Mouse (Mus musculus) lung, embryonic 15.5 days (tissue): Measurements from ENCODE around the gene Prr13. TPM values are rescaled to one million over a fixed set of nuclear protein-coding genes. Genes with fewer than 3 reads are reported as not detected.

ENCODE experiments used
- ATAC-seq: fragments of 200-750 bp; cut with Nextera tagmentation; 2 replicates; pipeline ENCODE4 v1.8.0; 2017; ENCODE audit warnings: moderate number of reproducible peaks, borderline replicate concordance; ENCODE audit not compliant: low FRiP score, low TSS enrichment; ENCODE audit errors: extremely low read depth
- H3K27ac ChIP-seq: fragments of 300-500 bp; sonication (generic); 2 replicates; pipeline ENCODE4 v1.5.1; 2015; ENCODE audit warnings: moderate library complexity, mild to moderate bottlenecking, inconsistent platforms
- H3K27me3 ChIP-seq: fragments of 300-500 bp; sonication (generic); 2 replicates; pipeline ENCODE4 v1.6.1; 2015; ENCODE audit warnings: inconsistent platforms
- H3K36me3 ChIP-seq: fragments of 300-500 bp; sonication (generic); 2 replicates; pipeline ENCODE4 v1.6.1; 2015; ENCODE audit warnings: inconsistent platforms
- H3K4me1 ChIP-seq: fragments of 300-500 bp; sonication (generic); 2 replicates; pipeline ENCODE4 v1.6.1; 2015; ENCODE audit warnings: inconsistent platforms
- H3K4me2 ChIP-seq: fragments of 300-500 bp; sonication (generic); 2 replicates; pipeline ENCODE4 v1.6.1; 2015; ENCODE audit warnings: inconsistent platforms, mild to moderate bottlenecking, moderate library complexity
- H3K4me3 ChIP-seq: fragments of 300-500 bp; sonication (generic); 2 replicates; pipeline ENCODE4 v1.5.1; 2015; ENCODE audit warnings: mild to moderate bottlenecking, inconsistent platforms
- H3K9ac ChIP-seq: fragments of 300-500 bp; sonication (generic); 2 replicates; pipeline ENCODE4 v1.6.1; 2015; ENCODE audit warnings: inconsistent platforms
- H3K9me3 ChIP-seq: fragments of 300-500 bp; sonication (generic); 2 replicates; pipeline ENCODE4 v1.6.1; 2016; ENCODE audit warnings: inconsistent platforms
- WGBS: fragments of 180-500 bp; shearing (Covaris S2); methylation state at CpG from one replicate; pipeline ENCODE4 v1.1.7; 2015; 5-methylcytosine and 5-hydroxymethylcytosine counted together
- polyA plus RNA-seq: library from polyadenylated mRNA; unstranded; fragments of >200 nt; fragmentation: Nextera tagmentation; extraction: Ambion mirVana; gene quantifications from 2 replicates; pipeline ENCODE4 v1.2.1, GENCODE M21; 2015

Gene Prr13
- polyA plus RNA-seq, 1 experiment from 2014 or later: 71.4 TPM

DNA sequence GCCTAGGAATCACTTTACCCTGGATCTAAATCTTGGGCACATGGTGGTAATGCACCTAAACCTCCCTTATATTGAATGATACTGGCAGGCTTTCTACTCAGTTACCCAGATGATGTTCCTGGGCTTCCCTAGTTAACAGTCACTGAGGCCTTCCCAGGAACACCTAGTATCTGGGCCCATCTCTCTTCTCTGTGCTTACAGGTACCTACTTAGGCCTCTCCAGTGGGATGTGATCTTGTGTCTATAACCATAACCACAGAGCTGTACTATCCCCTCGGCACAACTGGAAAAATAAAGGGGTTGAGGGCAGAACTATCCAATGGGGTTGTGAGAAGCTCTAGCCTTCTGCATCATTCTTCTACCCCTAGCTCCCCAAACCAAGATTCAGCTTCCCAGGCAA is 48.0 kb downstream of the Prr13 start:
- H3K4me1 ChIP-seq: peaks cover 26% of the 10 kb centered on the region
- 88% methylated on average over 1 of the region's 1 CpGs for WGBS
- no peak overlapping the region for H3K4me3 ChIP-seq
- peaks cover 31% of the 10 kb centered on the region for H3K36me3 ChIP-seq
- no peak overlapping the region for H3K9ac ChIP-seq
- H3K27me3 ChIP-seq: no peaks in the 10 kb centered on the region
- no peak overlapping the region for H3K4me2 ChIP-seq
- ATAC-seq: no peak
- H3K9me3 ChIP-seq: no peaks in the 10 kb centered on the region
- no peak overlapping the region for H3K27ac ChIP-seq

DNA sequence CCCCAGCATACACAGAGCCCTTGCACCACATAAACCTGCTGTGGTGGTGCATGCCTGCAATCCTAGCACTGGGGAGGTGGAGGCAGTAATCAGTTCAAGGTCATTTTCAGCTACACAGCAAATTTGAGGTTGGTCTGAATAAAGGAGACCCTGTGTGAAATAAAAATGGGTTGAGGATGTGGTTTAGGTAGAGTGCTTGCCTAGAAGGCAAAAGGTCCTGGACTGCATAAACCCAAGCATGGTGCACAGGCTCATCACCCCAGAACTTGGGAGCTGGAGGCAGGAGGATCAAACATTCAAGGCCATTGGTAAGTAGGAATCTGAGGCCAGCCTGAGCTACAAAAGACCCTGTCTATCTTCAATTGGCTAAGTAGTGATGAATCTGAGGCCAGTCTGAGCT is 48.7 kb downstream of the Prr13 start:
- Histone ChIP-seq H3K9ac (no peak overlapping the region), H3K27ac (no peak overlapping the region), H3K27me3 (no peaks in the 10 kb centered on the region), H3K4me2 (no peak overlapping the region), H3K36me3 (peaks cover 24% of the 10 kb centered on the region), H3K9me3 (no peaks in the 10 kb centered on the region), H3K4me1 (peaks cover 32% of the 10 kb centered on the region), H3K4me3 (no peak overlapping the region)
- no peak for ATAC-seq

DNA sequence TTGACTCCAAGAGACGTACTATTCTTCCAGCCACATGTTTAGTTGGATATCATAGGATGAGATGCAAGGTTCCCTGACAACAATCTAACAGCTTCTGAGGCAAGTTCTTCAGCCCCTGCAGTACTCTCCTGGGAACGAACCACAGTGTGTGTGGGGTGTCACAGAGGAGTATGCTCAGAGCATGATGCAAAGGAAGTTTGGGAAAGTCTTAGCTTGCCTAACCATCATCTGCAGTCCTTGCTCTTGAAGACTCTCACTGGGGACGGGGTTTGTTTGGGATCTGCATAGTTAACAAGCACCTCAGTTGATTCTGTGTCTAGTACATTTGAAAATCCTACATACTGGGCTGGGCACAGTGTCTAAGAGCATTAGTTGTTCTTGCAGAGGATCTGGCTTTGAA is 49.5 kb downstream of the Prr13 start:
- no peak for ATAC-seq
- Histone ChIP-seq H3K4me2 (no peak overlapping the region), H3K9ac (no peak overlapping the region), H3K36me3 (peaks cover 17% of the 10 kb centered on the region), H3K4me3 (no peak overlapping the region), H3K9me3 (no peaks in the 10 kb centered on the region), H3K27ac (no peak overlapping the region), H3K4me1 (peaks cover 32% of the 10 kb centered on the region), H3K27me3 (no peaks in the 10 kb centered on the region)
- WGBS: 80% methylated on average over 3 of the region's 3 CpGs

DNA sequence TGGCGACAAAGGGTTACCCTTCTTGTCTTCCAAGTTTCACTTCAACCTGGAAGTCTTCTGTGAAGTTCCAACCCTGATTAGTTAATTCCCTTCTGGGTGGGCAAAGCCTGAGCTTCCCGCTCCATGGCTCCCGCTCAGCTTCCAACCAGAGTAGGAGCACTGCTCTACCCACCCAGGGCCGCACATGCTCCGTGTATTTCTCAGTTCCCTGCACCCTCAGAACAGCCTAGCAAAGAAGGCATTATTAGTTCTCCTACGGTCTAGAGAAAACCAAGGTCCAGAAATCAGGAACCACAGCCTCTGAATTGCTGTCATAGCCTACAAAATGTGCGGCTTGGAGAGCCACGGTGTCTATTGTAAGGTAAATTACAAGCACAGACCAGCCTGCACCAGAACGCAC is 51.3 kb downstream of the Prr13 start:
- Histone ChIP-seq H3K27me3 (no peaks in the 10 kb centered on the region), H3K4me1 (peaks cover 29% of the 10 kb centered on the region), H3K4me3 (peak overlapping the region; percentile 62), H3K36me3 (peaks cover under 1% of the 10 kb centered on the region; the same call in 1 of the 2 replicates), H3K9me3 (no peaks in the 10 kb centered on the region), H3K4me2 (peak overlapping the region; percentile 94), H3K27ac (peak overlapping the region; percentile 68), H3K9ac (peak overlapping the region; percentile 50)
- 4% methylated on average over 9 of the region's 9 CpGs for WGBS
- ATAC-seq: peak; percentile 26; the same call in 1 of the 2 replicates

DNA sequence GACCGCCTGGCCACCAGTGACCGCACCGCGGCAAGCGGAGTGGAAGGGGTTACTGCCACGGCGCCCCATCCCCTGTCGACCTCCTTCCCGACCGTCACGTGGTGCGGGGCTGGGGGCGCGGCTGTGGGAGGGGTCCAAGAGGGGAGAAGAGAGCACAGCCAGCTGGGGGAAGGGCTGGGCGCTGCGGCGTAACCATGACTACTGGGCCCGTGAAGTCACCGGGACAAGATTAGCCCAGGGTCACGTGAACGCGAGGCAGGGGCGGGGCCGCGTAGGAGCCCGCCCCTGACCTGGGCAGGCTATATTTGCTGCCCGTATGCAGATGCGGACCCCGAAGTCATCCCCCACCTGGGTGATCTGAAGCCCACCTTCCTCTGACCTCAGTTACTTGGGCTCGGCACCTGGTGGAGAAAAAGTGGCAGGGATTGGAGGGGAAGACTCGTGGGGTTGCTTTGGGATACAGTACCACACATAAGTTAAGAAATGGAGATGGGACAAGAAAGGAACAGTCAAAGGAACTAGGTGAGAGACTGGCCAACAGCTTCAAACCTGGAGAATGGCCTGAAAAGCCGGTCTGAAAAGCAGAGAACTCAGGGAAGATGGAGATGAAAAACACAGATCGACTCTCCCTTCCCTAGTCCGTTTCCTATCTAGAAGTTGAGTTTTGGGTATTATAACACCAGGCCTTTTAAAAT is 51.9 kb downstream of the Prr13 start:
- Histone ChIP-seq H3K36me3 (no peaks in the 10 kb centered on the region), H3K9me3 (no peaks in the 10 kb centered on the region), H3K4me1 (peaks cover 28% of the 10 kb centered on the region), H3K27me3 (no peaks in the 10 kb centered on the region), H3K27ac (peak overlapping the region; percentile 68), H3K9ac (peak overlapping the region; percentile 50), H3K4me3 (peak overlapping the region; percentile 62), H3K4me2 (peak overlapping the region; percentile 94)
- WGBS: 4% methylated on average over 34 of the region's 34 CpGs
- ATAC-seq: peak; percentile 96

DNA sequence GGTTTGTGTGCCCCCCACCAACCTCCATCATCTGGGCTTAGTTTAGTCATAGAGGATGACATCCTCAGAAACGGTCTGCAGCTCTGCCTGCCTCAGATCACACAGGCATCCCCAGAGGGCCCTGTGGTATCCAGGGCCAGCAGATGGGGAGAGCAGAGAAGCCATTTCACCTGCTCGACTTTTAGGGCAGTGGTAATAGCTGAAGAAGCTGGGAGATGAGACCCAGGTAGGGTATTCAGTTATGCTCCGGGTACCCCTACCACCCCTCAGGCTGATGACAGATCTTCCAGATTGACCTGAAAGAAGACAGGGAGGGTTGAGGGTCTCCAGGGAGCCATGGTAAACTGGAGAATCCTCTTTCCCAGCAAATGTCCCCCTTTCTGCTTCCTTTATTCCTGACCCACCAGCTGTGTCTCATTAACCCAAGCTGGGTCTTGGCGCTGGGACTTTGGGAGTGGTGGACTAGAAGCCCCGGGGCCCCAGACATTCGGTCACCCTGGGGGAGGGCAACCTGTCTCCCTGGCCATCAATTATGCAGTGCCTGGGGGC is 52.5 kb downstream of the Prr13 start:
- WGBS: 17% methylated on average over 6 of the region's 6 CpGs
- no peaks in the 10 kb centered on the region for H3K36me3 ChIP-seq
- peak overlapping the region; percentile 62 for H3K4me3 ChIP-seq
- H3K27ac ChIP-seq: 0 out of 2 replicates have a peak overlapping the region, but pooled peaks have one; percentile 68
- H3K27me3 ChIP-seq: no peaks in the 10 kb centered on the region
- H3K9ac ChIP-seq: no peak overlapping the region
- no peaks in the 10 kb centered on the region for H3K9me3 ChIP-seq
- peak overlapping the region; percentile 94 for H3K4me2 ChIP-seq
- peaks cover 34% of the 10 kb centered on the region for H3K4me1 ChIP-seq
- no peak for ATAC-seq

DNA sequence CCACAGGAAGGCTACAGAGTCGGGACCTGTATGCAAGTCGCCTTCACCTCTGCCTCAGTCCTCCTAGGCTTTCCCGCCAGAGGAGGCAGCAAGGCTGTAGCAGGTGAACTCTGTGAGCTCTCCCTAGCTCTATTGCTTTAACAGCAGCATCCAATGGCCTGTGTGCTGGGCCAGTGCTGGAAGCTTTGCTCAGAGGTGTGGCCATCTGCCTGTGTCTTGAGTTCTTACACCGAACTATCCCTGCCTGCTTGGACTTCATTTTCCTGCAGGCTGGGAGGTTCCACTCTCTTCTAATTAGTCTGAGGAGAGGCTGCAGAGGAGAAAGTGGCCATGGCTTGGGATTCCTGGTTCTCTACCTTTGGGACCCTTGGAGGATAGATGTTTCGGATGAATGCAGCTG is 53.2 kb downstream of the Prr13 start:
- no peaks in the 10 kb centered on the region for H3K9me3 ChIP-seq
- no peaks in the 10 kb centered on the region for H3K27me3 ChIP-seq
- no peak overlapping the region for H3K4me2 ChIP-seq
- 0 out of 2 replicates have a peak overlapping the region, but pooled peaks have one; percentile 5 for H3K9ac ChIP-seq
- peaks cover 35% of the 10 kb centered on the region for H3K4me1 ChIP-seq
- no peak overlapping the region for H3K4me3 ChIP-seq
- ATAC-seq: no peak
- 0 out of 2 replicates have a peak overlapping the region, but pooled peaks have one; percentile 10 for H3K27ac ChIP-seq
- 47% methylated on average over 5 of the region's 5 CpGs for WGBS
- no peaks in the 10 kb centered on the region for H3K36me3 ChIP-seq

Other genes starting within 250 kb of the Prr13 start
- 2.0 and 3.2 TPM in 2 replicates for gene Itgb7, start 227.1 kb upstream of the Prr13 start, polyA plus RNA-seq
- 43.7 and 43.8 TPM in 2 replicates for gene Rarg, start 201.5 kb upstream of the Prr13 start, polyA plus RNA-seq
- gene Gm9918, start 188.5 kb upstream of the Prr13 start, polyA plus RNA-seq: 0.53 and 0.57 TPM in 2 replicates
- 63.8 and 65.3 TPM in 2 replicates for gene Mfsd5, start 179.6 kb upstream of the Prr13 start, polyA plus RNA-seq
- gene Espl1, start 162.8 kb upstream of the Prr13 start, polyA plus RNA-seq: 27.6 and 32.2 TPM in 2 replicates
- gene Pfdn5, start 132.9 kb upstream of the Prr13 start, polyA plus RNA-seq: 368 and 401 TPM in 2 replicates
- 100 and 106 TPM in 2 replicates for gene Myg1, start 127.3 kb upstream of the Prr13 start, polyA plus RNA-seq
- gene Aaas, start 108.3 kb upstream of the Prr13 start, polyA plus RNA-seq: 91.1 and 92.0 TPM in 2 replicates
- 0.48 and 0.55 TPM in 2 replicates for gene Sp7, start 91.8 kb upstream of the Prr13 start, polyA plus RNA-seq
- gene Sp1, start 52.9 kb upstream of the Prr13 start, polyA plus RNA-seq: 10.6 TPM in 2 replicates
- 0.59 and 0.82 TPM in 2 replicates for gene Amhr2, start 13.7 kb upstream of the Prr13 start, polyA plus RNA-seq
- 217 TPM in 2 replicates for gene Pcbp2, start 11.5 kb downstream of the Prr13 start, polyA plus RNA-seq
- gene Gm10337, start 44.7 kb downstream of the Prr13 start, polyA plus RNA-seq: not detected in 2 replicates
- 11.8 and 14.4 TPM in 2 replicates for gene Map3k12, start 58.0 kb downstream of the Prr13 start, polyA plus RNA-seq
- gene Tarbp2, start 59.2 kb downstream of the Prr13 start, polyA plus RNA-seq: 80.7 and 82.7 TPM in 2 replicates
- 2.0 and 5.4 TPM in 2 replicates for gene Npff, start 65.9 kb downstream of the Prr13 start, polyA plus RNA-seq
- gene Gm28047, start 166.0 kb downstream of the Prr13 start, polyA plus RNA-seq: not detected in 2 replicates
- gene Atf7, start 166.4 kb downstream of the Prr13 start, polyA plus RNA-seq: 40.6 and 47.0 TPM in 2 replicates
- gene Atp5g2, start 213.3 kb downstream of the Prr13 start, polyA plus RNA-seq: 70.9 and 83.1 TPM in 2 replicates